Mouse (Mus musculus): Measurements from ENCODE around the gene Myoc. TPM values are rescaled to one million over a fixed set of nuclear protein-coding genes. Genes with fewer than 3 reads are reported as not detected.

Myoc gene
- total RNA-seq, 2 experiments from 2014 or later: 35.8 to 73.6 TPM

GRCm38 (mm10) chr1:162646083-162646686, 7.2 kb downstream of the Myoc start:
- no peak for DNase-seq (ENCODE audit: low spot score)

GRCm38 (mm10) chr1:162648416-162648815, 9.5 kb downstream of the Myoc start:
- DNase-seq (ENCODE audit: low spot score): no peak

- no peak for DNase-seq (ENCODE audit: low spot score)
These were observed 19.2 kb downstream of the Myoc start, which contains the start of gene Myocos for GRCm38 (mm10) chr1:162658119-162658518. Gene Myocos (minus strand): TSS chr1:162658219.

- peak; percentile 71 for DNase-seq (ENCODE audit: low spot score)
These were observed 21.4 kb downstream of the Myoc start for GRCm38 (mm10) chr1:162660276-162660860.

- DNase-seq (ENCODE audit: low spot score): peak; percentile 83
These were observed 26.0 kb downstream of the Myoc start for GRCm38 (mm10) chr1:162664826-162665475.

- no peak for DNase-seq (ENCODE audit: low spot score)
These were observed 26.7 kb downstream of the Myoc start for GRCm38 (mm10) chr1:162665486-162666174.

GRCm38 (mm10) chr1:162693721-162694120, 54.8 kb downstream of the Myoc start:
- no peak for DNase-seq (ENCODE audit: low spot score)

GRCm38 (mm10) chr1:162697866-162698265, 58.9 kb downstream of the Myoc start:
- DNase-seq (ENCODE audit: low spot score): peak; percentile 38

Small RNA genes lying within 50 kb of the gene (microRNA-seq; reads per million reads assigned to microRNA genes)
- gene Gm27616: not detected

Other genes with a start within 250 kb of the Myoc start
- 1 to 10 TPM; 3.4 to 5.9 TPM for gene Dnm3, start 161.1 kb upstream of the Myoc start, total RNA-seq (2021)
- gene Mettl13, start 90.6 kb upstream of the Myoc start, total RNA-seq (2021): 1 to 10 TPM; 7.1 to 8.5 TPM
- 10 to 100 TPM; 16.8 to 20.9 TPM for gene Vamp4, start 68.6 kb upstream of the Myoc start, total RNA-seq (2021)
- not detected for gene Myocos, start 19.1 kb downstream of the Myoc start, total RNA-seq (2021)
- 10 to 100 TPM; 42.1 to 48.9 TPM for gene Prrc2c, start 101.4 kb downstream of the Myoc start, total RNA-seq (2021)
- gene Fmo4, start 174.8 kb downstream of the Myoc start, total RNA-seq (2021): under 1 TPM; 0.11 to 0.26 TPM
- gene Fmo1, start 227.5 kb downstream of the Myoc start, total RNA-seq (2021): 10 to 100 TPM in 1 of 2 experiments, 1 to 10 TPM in 1; 8.4 to 11.1 TPM

Data from gastrocnemius, adult 18-20 months (tissue).